Mouse (Mus musculus) C2C12 (cell line): ENCODE results near the gene 4933427D14Rik. TPM values are rescaled to one million over a fixed set of nuclear protein-coding genes. Genes with fewer than 3 reads are reported as not detected.

Source experiments
- H3K27me3 ChIP-seq: one replicate; pipeline ENCODE4 v1.6.1; 2011; ENCODE audit not compliant: control insufficient read depth, insufficient read depth, insufficient read length
- H3K36me3 ChIP-seq: one replicate; pipeline ENCODE4 v1.6.1; 2011; ENCODE audit not compliant: control insufficient read depth, insufficient read depth
- H3K4me3 ChIP-seq: one replicate; pipeline ENCODE4 v1.5.1; 2011; ENCODE audit warnings: mild to moderate bottlenecking, control low read depth; ENCODE audit not compliant: poor library complexity, insufficient read depth, severe bottlenecking
- H3K79me2 ChIP-seq: one replicate; pipeline ENCODE4 v1.6.1; 2011; ENCODE audit not compliant: control insufficient read depth, insufficient read depth
- H3K79me3 ChIP-seq: one replicate; pipeline ENCODE4 v1.6.1; 2011; ENCODE audit warnings: low read depth, control low read depth
- H3ac ChIP-seq: one replicate; pipeline ENCODE3; 2011; ENCODE audit warnings: low read depth; ENCODE audit not compliant: control insufficient read depth, insufficient read length
- CEBPB ChIP-seq: IDR thresholded peaks from one replicate; pipeline ENCODE4 v1.6.1; 2011; ENCODE audit warnings: low read depth, mild to moderate bottlenecking, control low read depth, moderate library complexity
- CTCF ChIP-seq: IDR thresholded peaks from one replicate; pipeline ENCODE4 v1.5.1; 2011; ENCODE audit not compliant: control insufficient read depth, insufficient read depth, insufficient read length
- FOSL1 ChIP-seq: IDR thresholded peaks from one replicate; pipeline ENCODE4 v1.8.0; 2011; ENCODE audit warnings: mild to moderate bottlenecking, low read length; ENCODE audit not compliant: poor library complexity, insufficient read depth, severe bottlenecking
- MAX ChIP-seq: IDR thresholded peaks from one replicate; pipeline ENCODE4 v1.6.1; 2011; ENCODE audit warnings: mild to moderate bottlenecking, control low read depth
- MYOD1 ChIP-seq: IDR thresholded peaks from one replicate; pipeline ENCODE4 v1.6.1; 2011; ENCODE audit warnings: low read depth; ENCODE audit not compliant: control insufficient read depth, insufficient read length
- MYOG ChIP-seq: IDR thresholded peaks from one replicate; pipeline ENCODE4 v1.6.1; 2011; ENCODE audit not compliant: control insufficient read depth, insufficient read length; ENCODE audit errors: extremely low read depth
- USF1 ChIP-seq: IDR thresholded peaks from one replicate; pipeline ENCODE4 v1.6.1; 2011; ENCODE audit warnings: low read depth, mild to moderate bottlenecking, control low read depth, moderate library complexity
- polyA plus RNA-seq: library from polyadenylated mRNA; unstranded; fragments of >200 nt; fragmentation: generic; extraction: Trizol; gene quantifications from one replicate; pipeline ENCODE4 v1.2.1, GENCODE M21; 2012; ENCODE audit warnings: missing spikeins

4933427D14Rik gene
- polyA plus RNA-seq, 1 experiment: 3.4 TPM

DNA sequence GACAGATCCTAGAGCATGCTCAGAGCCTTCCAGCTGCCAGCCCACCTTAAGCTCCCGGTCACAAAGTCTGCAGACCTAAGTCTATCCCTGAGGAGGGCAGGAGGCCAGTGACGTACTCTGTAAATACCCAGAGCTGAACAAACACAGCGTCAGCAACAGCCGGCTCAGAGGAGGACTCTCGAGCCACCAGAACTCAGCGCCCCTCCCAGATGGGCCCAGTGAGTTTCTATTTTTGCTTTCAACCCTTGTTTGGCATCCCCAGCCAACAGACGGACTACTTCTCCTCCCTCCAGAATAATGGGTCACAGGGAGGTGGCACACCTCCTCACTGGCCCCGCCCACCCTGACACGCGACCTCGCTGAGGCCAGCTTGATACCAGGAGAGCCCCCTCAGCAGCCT, 77.2 kb downstream of the 4933427D14Rik start:
- H3K36me3 ChIP-seq: no peaks in the 10 kb centered on the region
- TF ChIP-seq CTCF: no peak
- TF ChIP-seq MYOG: no peak
- no peak for TF ChIP-seq MYOD1
- no peak for TF ChIP-seq USF1
- no peak for TF ChIP-seq MAX
- TF ChIP-seq CEBPB: no peak
- TF ChIP-seq FOSL1: no peak
- no peak overlapping the region for H3K4me3 ChIP-seq
- H3K79me2 ChIP-seq: no peaks in the 10 kb centered on the region
- no peak overlapping the region for H3ac ChIP-seq
- H3K27me3 ChIP-seq: peaks cover 50% of the 10 kb centered on the region
- no peaks in the 10 kb centered on the region for H3K79me3 ChIP-seq

DNA sequence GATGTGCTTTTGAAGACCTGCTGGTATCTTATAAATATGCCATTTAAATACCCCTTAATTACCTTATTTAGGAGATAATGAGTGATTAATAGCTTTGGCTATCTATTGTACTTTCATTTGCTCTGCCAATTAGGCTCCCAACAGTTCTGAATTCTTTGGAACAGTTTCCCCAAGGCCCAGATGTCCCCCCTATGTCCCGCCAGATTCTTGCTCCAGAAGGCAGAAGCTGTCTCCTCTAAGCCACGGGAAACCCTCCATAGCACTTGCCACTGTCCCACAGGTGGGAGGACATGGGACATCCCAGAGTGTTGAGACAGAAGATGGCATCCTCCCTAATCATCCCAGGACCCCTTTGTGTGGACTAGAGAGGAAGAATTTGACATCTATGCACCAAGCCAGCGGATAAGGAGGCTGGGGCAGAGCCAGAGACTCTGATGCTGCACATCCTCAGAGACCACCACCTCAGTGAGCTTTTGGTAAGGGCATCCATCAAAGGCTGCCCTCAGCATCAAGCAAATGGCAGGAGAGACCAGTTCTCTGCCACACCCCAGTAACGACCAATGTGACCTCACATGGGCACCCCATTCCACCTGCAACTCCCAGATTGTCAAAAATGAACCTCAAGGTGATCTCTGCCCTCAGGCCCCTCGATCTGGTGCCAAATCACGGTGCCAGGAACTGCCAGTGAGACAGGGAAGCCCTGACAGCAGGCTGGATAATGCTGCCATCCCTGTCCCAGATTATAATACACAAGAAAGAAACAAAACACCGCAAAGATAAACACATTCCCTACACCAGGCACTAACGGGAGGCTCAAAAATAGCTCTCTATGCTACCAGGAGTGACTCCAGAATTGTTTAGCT, 78.0 kb downstream of the 4933427D14Rik start:
- Histone ChIP-seq H3K27me3 (peaks cover 46% of the 10 kb centered on the region), H3K79me2 (no peaks in the 10 kb centered on the region), H3K79me3 (no peaks in the 10 kb centered on the region), H3K4me3 (no peak overlapping the region), H3ac (no peak overlapping the region), H3K36me3 (no peaks in the 10 kb centered on the region)
- TF ChIP-seq CTCF (no peak), MYOG (no peak), MYOD1 (no peak), USF1 (no peak), MAX (no peak), CEBPB (no peak), FOSL1 (no peak)

GRCm38 (mm10) chr11:72127450-72128189, 79.6 kb downstream of the 4933427D14Rik start:
- no peak overlapping the region for H3ac ChIP-seq
- H3K79me3 ChIP-seq: no peaks in the 10 kb centered on the region
- H3K27me3 ChIP-seq: peaks cover 41% of the 10 kb centered on the region

GRCm38 (mm10) chr11:72125781-72126180, 81.5 kb downstream of the 4933427D14Rik start:
- TF ChIP-seq MYOD1: no peak
- TF ChIP-seq CTCF: no peak
- TF ChIP-seq USF1: no peak
- TF ChIP-seq MAX: no peak
- TF ChIP-seq FOSL1: no peak
- TF ChIP-seq CEBPB: no peak
- TF ChIP-seq MYOG: no peak
- Histone ChIP-seq H3K79me2 (no peaks in the 10 kb centered on the region), H3K27me3 (peaks cover 46% of the 10 kb centered on the region), H3K36me3 (no peaks in the 10 kb centered on the region), H3K4me3 (no peak overlapping the region), H3K79me3 (no peaks in the 10 kb centered on the region), H3ac (no peak overlapping the region)

More at GRCm38 (mm10) chr11:72127450-72128189, 79.6 kb downstream of the 4933427D14Rik start:
- TF ChIP-seq MYOD1: no peak
- TF ChIP-seq FOSL1: no peak
- no peak for TF ChIP-seq CTCF
- no peak for TF ChIP-seq MAX
- no peak for TF ChIP-seq MYOG
- TF ChIP-seq CEBPB: no peak
- Histone ChIP-seq H3K36me3 (no peaks in the 10 kb centered on the region), H3K79me2 (no peaks in the 10 kb centered on the region), H3K4me3 (no peak overlapping the region)

GRCm38 (mm10) chr11:72123531-72123930, 83.7 kb downstream of the 4933427D14Rik start:
- Histone ChIP-seq H3ac (no peak overlapping the region), H3K79me2 (no peaks in the 10 kb centered on the region), H3K36me3 (no peaks in the 10 kb centered on the region), H3K4me3 (no peak overlapping the region), H3K27me3 (peaks cover 49% of the 10 kb centered on the region), H3K79me3 (no peaks in the 10 kb centered on the region)
- no peak for TF ChIP-seq CEBPB
- no peak for TF ChIP-seq FOSL1
- no peak for TF ChIP-seq MYOD1
- no peak for TF ChIP-seq MAX

DNA sequence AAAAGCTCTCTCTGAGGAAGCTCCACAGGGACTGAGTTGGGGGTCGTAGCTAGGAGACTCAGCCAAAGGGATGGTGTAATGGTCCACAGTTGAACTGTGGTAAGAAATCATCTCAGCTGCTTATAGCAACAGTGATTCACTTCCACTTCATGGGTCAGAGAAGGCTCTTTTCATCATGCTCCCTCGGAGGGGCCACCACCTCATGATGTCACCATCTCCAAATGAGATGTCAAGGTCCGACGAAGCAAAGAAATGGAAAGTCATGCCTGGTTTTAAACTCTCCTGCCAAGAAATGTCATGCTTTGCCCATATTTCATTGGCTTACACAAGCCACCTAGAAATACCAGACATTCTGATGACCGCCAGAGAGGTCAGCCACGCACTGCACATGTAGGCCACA, 86.9 kb downstream of the 4933427D14Rik start:
- H3K4me3 ChIP-seq: no peak overlapping the region
- TF ChIP-seq MYOG: no peak
- no peak for TF ChIP-seq CEBPB
- TF ChIP-seq MYOD1: no peak
- no peak for TF ChIP-seq FOSL1
- TF ChIP-seq CTCF: no peak
- TF ChIP-seq MAX: no peak
- TF ChIP-seq USF1: no peak
- no peaks in the 10 kb centered on the region for H3K79me2 ChIP-seq
- peaks cover 35% of the 10 kb centered on the region for H3K27me3 ChIP-seq
- H3K79me3 ChIP-seq: no peaks in the 10 kb centered on the region
- H3K36me3 ChIP-seq: no peaks in the 10 kb centered on the region
- no peak overlapping the region for H3ac ChIP-seq
